Mouse (Mus musculus) left cerebral cortex, postnatal 36 days (tissue): ENCODE results near the gene Cacna1e. TPM values are rescaled to one million over a fixed set of nuclear protein-coding genes. Genes with fewer than 3 reads are reported as not detected.

ENCODE experiments used
- DNase-seq, 2 experiments: peaks; one replicate each; pipeline ENCODE4 v3.0.0; 2021 to 2022; ENCODE audit warnings: low spot score in 2 of 2, mixed read lengths in 1 of 2
- intact Hi-C: fragments of 180-260 bp; cut with DNase I; formaldehyde crosslinking; loops from one replicate; pipeline ENCODE4 v1.15.1; 2025
- total RNA-seq, 2 experiments: library from RNA; stranded (reverse); gene quantifications; 2 replicates each; pipeline ENCODE4 v1.2.3; 2021

Gene Cacna1e
- total RNA-seq, 2 experiments from 2014 or later: 146 to 202 TPM

DNA sequence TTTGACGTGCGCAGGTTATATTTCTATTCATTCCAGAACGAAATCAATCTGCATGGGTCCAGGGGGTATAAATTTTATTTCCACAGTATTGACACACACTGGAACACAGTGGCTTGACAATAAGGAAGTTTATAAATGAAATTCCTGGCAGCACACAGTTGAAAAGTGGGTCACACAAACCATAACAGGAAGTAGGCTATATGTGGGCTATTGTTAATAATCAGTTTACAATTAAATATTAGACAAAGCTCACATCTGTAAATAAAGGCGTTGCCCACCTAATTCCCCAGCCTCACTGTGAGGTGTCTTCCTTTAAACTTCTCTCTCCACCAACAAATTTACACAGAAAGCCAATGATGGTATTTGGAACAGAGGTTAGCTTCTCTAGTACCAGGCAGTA lies 305.6 kb downstream of the Cacna1e start:
- intact Hi-C loops: loop anchor here (5.0 kb wide), 1 partner anchor 36 kb away; no protein-coding TSS in a partner anchor
- no peak for DNase-seq

DNA sequence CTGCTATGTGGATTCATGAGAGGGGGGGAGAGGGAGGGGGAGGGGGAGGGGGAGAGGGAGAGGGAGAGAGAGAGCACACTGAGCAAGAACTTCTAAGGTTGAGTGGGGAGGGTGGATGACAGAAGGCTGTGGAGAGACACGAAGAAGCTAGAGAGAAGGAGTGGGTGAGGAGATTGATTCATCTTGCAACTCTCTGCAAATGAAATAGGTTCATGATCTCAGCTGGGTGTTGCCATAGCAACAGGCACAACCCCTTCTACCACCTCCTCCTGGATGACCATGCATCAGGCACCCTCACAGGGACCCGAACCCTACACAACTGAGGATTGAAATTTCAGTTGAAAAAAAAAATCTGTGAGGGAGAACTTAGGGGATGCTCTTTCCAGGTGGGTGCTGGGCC lies 307.9 kb downstream of the Cacna1e start:
- intact Hi-C loops: loop anchor here (5.0 kb wide), 1 partner anchor 34 kb away; no protein-coding TSS in a partner anchor
- peak; percentile 35 to 52 for DNase-seq

DNA sequence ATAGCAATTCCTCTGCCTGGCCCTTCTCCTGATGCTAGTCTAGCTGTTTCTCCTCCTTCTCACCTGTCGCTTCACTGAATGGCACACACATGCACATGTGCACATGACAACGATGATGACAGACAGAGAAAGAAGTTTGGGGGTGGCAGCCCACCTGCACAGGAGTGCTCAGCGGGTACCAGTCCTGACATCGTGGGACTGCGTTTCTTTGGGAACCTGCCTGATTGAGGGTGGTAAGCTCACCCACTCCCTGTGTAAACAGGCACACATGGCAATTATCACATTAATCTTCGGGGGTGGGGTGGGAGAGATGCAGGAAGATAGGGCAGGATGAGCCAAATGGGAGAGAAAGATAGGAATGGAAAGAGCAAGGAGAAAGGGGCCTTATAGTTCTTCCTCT lies 318.3 kb downstream of the Cacna1e start:
- intact Hi-C loops: no loop called here
- no peak for DNase-seq

DNA sequence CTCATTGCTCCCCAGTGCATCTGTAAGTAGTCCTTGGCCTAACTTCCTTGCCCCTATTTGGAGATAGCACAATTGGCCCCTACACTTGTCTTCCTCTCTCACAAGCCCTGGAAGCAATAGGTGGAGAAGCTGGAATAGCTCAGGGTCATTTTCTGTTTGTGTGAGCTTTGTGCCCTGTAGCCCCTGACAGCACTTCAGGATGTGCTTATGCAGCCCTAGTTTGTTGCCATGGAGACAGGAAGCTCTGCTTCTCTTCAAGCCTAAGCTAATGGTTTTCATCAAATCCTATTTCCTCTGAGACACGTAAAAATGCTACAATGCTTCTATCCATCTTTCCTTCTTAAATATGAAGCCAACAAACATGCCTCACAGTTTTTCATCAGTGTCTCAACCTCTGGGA lies 328.5 kb downstream of the Cacna1e start:
- DNase-seq: no peak
- intact Hi-C loops: no loop called here

DNA sequence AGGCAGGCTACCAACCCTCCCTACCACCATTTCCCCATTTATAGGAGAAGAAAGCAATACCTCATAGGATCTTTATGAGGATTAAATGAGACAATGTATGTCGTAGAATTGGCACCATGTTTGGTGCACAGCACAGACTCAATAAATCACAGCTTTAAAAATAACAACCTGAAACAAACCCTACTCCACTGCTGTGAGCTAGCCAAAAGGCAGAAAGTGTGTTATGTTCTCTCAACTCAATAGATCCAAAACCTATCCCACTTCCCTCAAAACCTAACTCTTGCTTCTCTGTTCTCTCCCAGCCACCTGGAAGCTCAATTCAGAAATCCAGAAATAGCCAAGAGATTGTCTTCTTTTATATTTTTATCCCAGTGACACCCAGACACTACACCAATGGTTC lies 331.2 kb downstream of the Cacna1e start:
- intact Hi-C loops: no loop called here
- no peak for DNase-seq

DNA sequence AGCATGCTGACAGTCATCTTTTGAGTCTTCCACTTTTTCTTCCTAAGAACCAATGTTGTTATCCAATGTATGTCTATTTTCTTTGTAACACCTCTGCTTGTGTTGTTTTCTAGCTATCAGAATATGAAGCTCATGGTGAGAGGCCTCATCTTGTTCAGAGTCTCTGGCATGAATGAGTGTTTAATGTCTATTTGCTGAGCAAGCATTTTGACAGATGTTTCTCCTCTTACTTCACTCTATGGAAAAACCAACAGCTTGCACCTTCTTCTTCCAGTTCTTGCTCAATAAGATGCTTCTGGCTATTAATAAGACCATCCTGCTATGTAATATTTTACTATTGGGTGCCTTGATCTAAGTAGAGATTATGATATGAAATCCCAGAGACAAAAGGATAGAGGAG lies 346.9 kb downstream of the Cacna1e start:
- intact Hi-C loops: no loop called here
- no peak for DNase-seq

DNA sequence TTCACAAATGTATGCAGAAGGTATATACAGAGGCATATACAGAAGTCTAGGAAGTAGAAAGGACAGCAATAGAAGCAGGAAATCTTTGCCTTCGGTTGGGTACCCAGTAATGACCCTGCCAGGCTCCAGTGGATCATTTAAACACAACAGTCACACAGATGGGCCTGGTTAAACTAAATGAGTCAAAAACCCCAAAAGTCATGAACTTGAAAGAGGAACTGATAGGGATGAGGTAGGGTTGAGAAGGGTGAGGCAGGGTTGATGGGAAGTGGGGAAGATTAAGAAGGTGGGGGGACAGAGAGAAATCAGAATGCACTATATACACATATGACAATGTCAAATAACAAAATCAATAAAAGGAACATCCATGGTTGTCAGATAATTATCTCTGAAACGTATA lies 347.5 kb downstream of the Cacna1e start:
- intact Hi-C loops: no loop called here
- DNase-seq: no peak

DNA sequence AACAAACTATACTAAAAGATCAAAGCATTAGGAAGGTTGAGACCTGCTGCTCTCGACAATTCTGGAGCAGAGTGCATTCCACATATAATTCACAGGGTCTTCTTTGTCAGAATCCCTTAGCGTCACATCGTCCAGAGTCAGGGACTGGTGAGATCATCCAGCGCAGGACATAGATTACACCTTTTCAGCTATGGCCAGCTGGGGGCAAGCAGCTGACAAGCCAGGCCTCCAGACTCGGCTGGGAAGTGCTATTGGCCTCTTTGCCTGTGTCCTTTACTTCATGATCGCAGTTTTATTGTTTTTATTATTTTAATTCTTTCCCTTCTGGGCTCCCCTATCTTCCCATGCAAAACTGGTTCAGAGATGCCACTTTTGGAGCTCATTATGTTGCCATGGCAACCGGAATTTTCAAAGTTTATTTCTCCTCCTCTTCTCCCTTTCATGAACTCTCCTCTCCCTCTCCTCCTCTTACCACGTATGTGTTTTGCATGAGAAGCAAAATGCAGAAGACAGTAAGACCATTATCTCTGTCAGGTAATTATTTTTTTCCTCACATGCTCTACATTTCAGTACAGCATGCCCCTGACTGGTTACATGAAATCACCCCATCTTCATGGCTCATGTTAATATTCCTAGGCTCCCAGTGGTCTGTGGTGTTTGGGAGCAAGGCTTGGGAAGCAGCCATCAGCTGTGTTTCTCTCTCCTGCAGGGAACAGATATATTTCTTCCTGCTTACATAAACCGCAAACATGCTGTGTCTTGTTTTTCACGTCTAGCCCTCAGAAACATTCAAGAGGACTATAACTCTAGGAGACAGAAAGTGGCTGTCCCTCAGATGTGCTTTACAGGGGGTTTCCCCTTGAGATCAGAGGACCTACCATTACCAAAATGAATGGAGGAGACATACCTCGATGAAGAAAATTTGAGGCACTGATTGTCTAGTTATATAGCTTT lies 351.0 kb downstream of the Cacna1e start:
- peak; percentile 33 for DNase-seq
- intact Hi-C loops: no loop called here

DNA sequence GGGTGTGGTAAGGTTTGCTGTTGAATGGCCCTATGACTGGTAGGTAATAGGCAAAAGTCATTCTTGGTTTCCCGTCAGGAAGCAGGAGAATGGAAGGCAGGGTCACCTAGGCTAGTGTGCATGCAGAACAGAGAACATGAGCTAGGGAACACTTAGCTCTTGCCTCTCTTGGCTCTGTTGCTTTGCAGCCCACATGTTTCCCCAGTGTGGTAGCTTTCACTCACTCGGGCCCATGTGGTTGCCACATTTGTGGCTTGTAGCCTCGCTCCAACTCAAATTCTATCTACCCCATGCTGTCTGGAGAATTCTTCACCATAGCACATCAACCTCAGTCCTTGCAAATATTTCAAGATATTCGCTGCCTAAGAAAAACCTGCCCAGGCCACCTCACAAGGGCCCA lies 354.6 kb downstream of the Cacna1e start:
- peak in 1 of 2 experiments; percentile 22 for DNase-seq
- intact Hi-C loops: no loop called here

DNA sequence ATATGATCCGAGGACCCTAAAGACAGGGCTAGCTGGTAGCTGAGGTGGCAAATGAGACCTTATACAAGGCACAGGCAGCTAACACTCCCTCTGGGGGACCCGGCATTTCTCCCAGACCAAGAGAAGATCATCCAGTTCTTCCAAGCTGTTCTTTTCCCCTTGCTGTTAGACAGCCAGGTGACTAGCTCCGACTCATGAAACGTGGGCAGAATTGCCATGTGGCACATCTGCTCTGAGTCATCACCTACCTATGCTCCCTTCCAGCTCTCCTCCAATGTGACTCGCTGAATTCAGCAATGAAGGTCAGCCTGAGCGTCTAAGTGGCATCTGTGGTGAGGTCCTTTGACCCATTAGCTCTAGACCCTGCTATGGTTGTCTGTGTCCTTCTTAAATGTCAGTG lies 355.5 kb downstream of the Cacna1e start:
- no peak for DNase-seq
- intact Hi-C loops: no loop called here

DNA sequence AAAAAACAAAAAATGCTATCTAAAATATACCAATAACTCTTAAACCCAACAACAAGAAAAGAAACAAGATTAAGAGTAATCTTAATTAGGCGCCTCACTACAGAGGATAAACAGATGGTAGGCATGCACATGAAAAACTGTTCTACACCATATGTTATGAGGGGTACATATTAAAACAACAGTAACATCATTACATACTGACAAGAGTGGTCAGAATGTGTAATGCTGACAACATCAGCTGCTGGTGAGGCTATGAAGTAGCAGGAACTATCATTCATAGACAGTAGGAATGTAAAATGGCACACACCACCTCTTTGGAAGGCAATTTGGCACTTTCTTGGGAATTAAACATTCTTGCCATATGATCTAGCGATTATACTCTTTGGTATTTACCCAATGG lies 363.6 kb downstream of the Cacna1e start:
- DNase-seq: no peak
- intact Hi-C loops: no loop called here

DNA sequence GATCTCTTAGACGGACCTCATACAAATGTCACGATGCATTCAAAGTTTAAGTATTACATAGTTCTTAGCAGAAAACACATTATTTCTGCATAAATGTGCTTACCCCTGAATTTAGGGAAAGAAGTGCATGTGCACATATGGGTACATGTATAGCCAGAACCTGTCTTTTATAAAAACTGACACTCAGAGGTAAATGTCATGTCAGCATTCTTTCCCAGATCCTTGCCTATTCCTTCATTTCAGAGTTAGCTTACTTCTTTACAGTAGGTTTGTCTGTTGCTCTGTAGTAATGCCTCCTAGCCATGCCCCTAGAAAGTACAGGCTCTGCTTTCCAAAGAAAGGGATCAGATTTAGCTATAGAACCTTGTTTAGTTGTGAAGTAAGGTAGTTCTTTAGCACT lies 369.0 kb downstream of the Cacna1e start:
- intact Hi-C loops: no loop called here
- no peak for DNase-seq

DNA sequence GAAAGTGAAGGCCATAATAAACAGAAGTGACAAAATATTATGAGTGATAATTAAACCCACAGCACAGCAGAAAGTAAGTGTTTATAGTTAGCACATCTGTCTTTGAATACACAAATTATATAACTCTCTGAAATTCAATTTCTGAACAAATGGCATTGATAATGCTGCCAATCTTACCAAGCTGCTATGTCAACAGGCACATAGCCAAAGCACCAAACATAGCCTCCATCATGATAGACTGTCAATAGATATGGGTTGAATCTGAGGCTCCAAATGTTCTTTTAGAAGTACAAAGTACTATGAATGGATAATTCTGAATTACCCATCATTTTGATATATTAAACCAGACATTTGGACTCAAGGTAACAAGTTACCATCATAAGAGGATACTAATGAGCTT lies 372.6 kb downstream of the Cacna1e start:
- intact Hi-C loops: no loop called here
- DNase-seq: no peak

DNA sequence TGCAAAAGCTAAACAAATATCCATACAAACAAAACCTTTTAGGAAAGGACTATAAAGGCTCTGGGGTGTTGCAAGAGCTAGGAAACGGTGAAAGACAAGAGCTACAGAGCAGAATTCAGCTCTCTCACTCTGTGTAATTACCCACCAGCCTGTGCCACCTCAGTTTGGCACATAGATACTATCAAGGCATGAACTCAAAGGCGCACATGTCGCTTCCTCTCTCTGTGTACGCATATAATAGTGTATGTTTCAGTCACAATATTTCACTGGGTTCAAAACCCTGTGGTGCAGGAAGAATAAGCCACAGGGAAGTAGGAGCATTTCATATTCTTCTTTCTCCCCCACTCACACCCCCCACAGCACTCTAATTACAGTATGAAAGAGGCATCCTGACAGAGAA lies 380.3 kb downstream of the Cacna1e start:
- intact Hi-C loops: no loop called here
- no peak for DNase-seq

DNA sequence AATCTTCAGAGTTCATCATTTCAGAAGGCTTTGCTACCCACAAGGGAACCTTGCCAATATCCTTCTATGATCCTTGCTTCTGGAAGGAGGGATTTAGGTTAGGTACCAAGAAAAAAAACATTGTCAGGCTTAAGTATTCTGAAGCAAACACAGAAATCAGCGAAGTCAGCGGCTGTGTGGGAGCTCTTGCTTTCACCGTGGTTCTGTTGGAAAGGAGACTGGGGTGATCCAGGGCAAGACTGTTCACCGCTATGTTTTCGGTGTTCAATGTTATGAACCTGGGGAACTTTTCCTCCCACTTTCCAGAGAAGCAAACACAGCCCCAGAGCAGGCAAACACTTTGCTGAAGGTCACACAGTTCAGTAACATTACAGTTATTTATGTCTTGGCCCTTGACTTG lies 383.4 kb downstream of the Cacna1e start:
- no peak for DNase-seq
- intact Hi-C loops: no loop called here

DNA sequence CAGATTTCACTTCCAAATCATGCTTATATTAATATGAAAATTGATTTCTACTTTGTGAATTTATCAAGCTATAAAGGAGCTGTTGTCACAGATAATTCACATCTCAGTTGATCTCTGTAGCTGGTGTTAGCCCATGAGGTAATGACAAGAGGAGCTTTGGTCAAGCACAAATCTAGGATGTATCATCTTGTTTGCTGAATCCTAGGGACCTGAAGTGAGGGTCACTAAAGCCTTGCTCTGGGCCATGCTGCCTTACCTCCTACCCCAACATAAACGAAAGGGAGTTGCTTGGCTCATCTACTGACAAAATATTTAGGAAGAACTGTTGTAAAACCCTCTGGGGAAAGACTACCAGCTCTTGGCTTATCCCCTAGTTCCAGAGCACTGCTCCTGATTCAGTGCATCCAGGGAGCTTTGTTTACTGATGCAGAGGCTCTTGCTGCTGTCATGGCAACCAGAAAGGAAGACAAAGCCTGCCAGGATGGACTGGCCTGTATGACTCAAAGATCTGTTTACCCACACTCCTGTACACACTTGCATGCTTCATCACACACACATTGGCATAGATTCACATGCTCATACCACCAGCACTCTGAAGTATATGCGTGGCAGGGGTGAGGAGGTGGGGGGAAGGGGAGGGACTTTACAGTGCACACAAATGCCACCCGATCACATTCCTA lies 384.0 kb downstream of the Cacna1e start:
- intact Hi-C loops: no loop called here
- peak; percentile 30 to 42 for DNase-seq

DNA sequence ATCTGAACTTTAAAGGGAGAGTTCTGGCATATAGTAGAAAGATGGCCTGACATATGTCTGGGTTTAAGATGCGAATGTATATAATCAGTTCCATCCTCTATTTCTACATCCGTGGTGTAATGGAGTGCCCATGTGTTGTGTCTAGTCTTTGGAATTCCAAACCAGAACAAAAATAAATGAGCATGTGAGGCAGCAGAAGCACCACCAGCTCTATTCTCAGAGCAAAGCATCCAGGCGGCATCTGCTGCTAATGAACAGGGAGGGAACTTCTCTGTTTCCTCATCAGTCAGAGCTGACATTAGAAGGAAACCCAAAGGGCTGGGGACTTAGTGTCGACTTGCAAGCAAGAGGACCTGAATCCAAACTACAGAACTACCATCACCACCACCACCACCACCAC lies 385.5 kb downstream of the Cacna1e start:
- DNase-seq: peak in 1 of 2 experiments; percentile 29

DNA sequence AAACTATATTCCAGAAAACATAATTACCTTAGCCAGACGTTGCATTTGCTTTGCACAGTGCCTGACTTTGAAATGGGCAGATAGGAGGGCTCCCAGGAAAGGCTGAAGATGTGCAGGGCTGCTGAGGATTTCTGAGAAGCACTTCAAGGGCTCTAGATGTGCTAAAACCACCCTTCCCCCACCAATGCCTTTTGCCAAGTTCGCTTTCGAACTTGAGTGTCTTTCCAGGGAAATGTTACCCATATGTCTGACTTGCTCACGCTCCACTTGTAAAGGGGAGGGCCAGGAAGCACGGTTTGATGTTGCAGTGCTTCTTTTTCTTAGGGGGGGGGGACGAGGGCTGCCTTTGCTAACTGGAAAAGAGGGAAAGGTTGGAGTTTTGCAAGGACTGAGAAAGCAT lies 393.2 kb downstream of the Cacna1e start:
- intact Hi-C loops: no loop called here
- no peak for DNase-seq

More for the DNA sequence above, 385.5 kb downstream of the Cacna1e start:
- intact Hi-C loops: no loop called here

DNA sequence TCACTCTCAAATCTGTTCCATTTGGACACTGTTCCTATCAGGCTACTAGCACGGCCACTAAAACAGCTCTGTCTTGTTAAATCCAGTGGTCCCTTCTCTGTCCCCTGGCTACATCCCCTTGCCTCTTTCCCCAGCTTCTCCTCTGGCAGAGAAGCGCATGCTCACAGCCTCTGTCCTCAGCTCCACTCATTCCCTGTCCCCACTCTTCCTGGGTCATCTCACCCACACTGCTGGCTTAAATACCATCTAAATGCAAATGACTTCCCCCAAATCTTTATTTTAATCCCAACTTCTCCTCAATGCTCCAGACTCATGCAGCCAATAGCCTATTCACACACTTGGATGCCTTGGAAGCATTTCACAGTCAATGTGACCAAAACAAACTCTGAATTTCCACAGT lies 407.6 kb downstream of the Cacna1e start:
- intact Hi-C loops: no loop called here
- DNase-seq: peak in 1 of 2 experiments; percentile 32

DNA sequence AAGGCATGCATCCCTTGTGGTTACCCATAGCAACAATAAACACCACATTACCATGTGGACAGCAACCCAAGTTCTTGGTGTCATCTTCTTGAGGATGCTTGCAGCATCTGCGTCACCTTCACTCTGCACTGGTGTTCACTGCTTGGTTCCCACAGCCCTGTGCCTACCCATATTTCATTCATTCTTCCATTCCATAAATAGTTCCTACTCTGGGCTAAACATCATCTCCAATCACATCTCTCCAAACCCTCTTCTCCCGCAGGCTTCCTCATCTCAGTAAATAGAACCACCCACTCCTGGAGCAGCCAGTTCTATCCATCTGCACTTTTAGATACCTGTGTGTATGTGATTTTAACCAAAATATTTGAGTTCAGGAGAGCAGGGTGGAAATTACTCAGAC lies 408.6 kb downstream of the Cacna1e start:
- peak in 1 of 2 experiments; percentile 17 for DNase-seq
- intact Hi-C loops: no loop called here

DNA sequence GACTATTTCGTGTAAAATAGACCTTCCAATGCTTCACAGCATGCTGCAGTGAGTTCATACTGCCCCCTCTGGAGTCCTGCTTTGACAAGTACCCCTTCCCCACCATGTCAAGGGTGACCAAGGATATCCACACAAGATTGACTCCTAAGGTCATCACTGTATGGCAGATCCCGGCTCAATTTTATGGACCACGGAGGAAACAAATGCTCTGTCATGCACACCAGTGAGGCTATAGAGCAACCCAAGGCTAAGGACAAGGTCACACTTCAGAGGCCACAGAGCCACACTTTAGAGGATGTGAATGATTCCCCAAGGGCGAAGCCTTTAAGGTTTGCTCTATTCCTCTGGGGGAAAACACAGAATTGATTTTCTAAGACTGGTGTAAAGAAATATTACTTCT lies 410.1 kb downstream of the Cacna1e start:
- intact Hi-C loops: no loop called here
- no peak for DNase-seq
